In the genomic region with DNA sequence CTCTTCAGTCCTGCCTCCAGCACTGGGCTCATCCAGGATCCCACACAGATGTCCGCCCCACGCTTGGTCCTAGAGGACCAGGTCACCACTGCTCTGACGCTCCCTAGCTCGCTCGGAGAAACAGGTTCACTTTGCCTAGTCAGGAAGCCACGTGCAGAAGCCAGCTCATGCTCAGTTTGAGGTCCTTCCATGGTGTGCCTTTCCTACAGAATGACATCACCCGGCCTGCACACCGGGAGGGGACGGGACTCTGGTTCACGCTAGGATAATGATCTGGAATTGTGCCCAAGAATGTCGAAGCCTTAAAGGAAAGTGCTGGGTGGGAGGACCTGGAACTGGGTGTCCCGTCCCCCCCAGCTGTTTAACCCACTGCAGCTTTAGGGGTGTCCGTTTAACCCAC, we compare ENCODE assay signal across 13 mouse cellular contexts.
DNase-seq lines count a peak whose midpoint lies in the region; ATAC-seq lines count a peak whose summit lies in the region.
"Had no signal": no experiment of that assay in that cellular context is flagged by ENCODE, and none has a peak within 500 bp of the region (broad histone marks: within the 10 kb centered on the region; RNA-seq: fewer than 3 reads in every experiment).

No protein-coding gene starts in this region.

- DNase-seq in frontal cortex, postnatal 10 days (ENCODE audit: low spot score in 2 of 2) = no peak
- DNase-seq in lung, postnatal 25 days (ENCODE audit: low spot score) = peak; percentile 8
- DNase-seq in lung, postnatal 4 days = no peak
- peak; percentile 49 for DNase-seq in Muller cell, postnatal 12 days (ENCODE audit: inconsistent ontology term)
- no peak for DNase-seq in thymus, postnatal 14 days
- DNase-seq: adrenal gland, postnatal 10 days; cerebellum, adult 11-12 months; cerebellum, adult 9-10 months; cerebellum, postnatal 25 days; gastrocnemius, postnatal 14 days had no signal

- peak; percentile 24; the same call in 1 of the 2 replicates for ATAC-seq in frontal cortex, adult (ENCODE audit: low TSS enrichment)
- ATAC-seq: forebrain, embryonic 15.5 days; intestine, embryonic 15.5 days had no signal

Comparison
In these comparisons a context has a peak if more than half of its experiments do, and no peak if none do; other contexts are left out.
1. DNase-seq: peak in lung, postnatal 25 days (single experiment) and Muller cell, postnatal 12 days (single experiment); none in frontal cortex, postnatal 10 days (0 of 2), lung, postnatal 4 days (0 of 2) and thymus, postnatal 14 days (single experiment).